Mouse (Mus musculus): ENCODE data around the gene Smim9.

DNA sequence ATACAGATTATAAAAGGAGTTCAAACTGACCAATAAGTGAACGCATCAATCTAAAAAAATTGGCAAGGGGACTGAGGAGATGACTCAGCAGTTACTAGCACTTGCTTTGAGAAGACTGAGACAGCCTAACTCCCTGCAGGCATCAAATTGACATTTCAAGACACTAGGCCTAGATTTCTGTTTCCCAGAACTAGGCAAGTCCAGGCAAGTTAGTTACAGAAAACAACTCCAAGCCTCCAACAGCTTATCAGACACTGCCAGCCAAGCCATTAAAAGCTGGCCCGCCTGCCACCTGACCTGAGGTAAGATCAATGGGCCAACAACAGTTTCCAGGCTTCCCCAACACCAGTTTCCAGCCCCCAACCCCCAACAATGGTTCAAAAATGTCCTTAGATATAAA lies 25.8 kb downstream of the Smim9 start:
- TF ChIP-seq CTCF (IDR thresholded peaks at IDR 0.05; ENCODE audit: borderline replicate concordance, insufficient read depth, low read length) (no peak), POLR2A (IDR thresholded peaks at IDR 0.05; ENCODE audit: low read depth, low read length) (no peak)

Measured in embryonic fibroblast, embryonic 13.5 days (primary cell).